Comparison of ENCODE assay signal across 9 mouse cellular contexts in genomic region chr17:34795633-34796032, GRCm38 (mm10). TPM values are rescaled to one million over a fixed set of nuclear protein-coding genes. Genes with fewer than 3 reads are reported as not detected.
DNase-seq lines count a peak whose midpoint lies in the region; ATAC-seq and TF ChIP-seq lines count a peak whose summit lies in the region.
"Had no signal": no experiment of that assay in that cellular context is flagged by ENCODE, and none has a peak within 500 bp of the region (broad histone marks: within the 10 kb centered on the region; RNA-seq: fewer than 3 reads in every experiment).

No protein-coding gene starts in this region.

- WGBS in hindbrain, postnatal 0 days = 61% methylated on average over 9 of the region's 9 CpGs
- WGBS in hindbrain, embryonic 12.5 days = 68% methylated on average over 9 of the region's 9 CpGs

- no peak overlapping the region for H3K27ac ChIP-seq in hindbrain, postnatal 0 days
- H3K27ac ChIP-seq in hindbrain, embryonic 12.5 days = no peak overlapping the region

- H3K4me1 ChIP-seq in hindbrain, postnatal 0 days (ENCODE audit: insufficient read depth, low read length) = no peaks in the 10 kb centered on the region
- H3K4me1 ChIP-seq in hindbrain, embryonic 12.5 days = no peaks in the 10 kb centered on the region

- no peak overlapping the region for H3K9ac ChIP-seq in hindbrain, postnatal 0 days (replicated peaks; ENCODE audit: low read length)
- no peak overlapping the region for H3K9ac ChIP-seq in hindbrain, embryonic 12.5 days

- no peaks in the 10 kb centered on the region for H3K9me3 ChIP-seq in hindbrain, postnatal 0 days (ENCODE audit: low read length)
- H3K9me3 ChIP-seq in hindbrain, embryonic 12.5 days (replicated peaks) = no peaks in the 10 kb centered on the region

- no peaks in the 10 kb centered on the region for H3K27me3 ChIP-seq in hindbrain, postnatal 0 days (ENCODE audit: insufficient read depth, low read length)
- H3K27me3 ChIP-seq in hindbrain, embryonic 12.5 days = no peaks in the 10 kb centered on the region

- no peak overlapping the region for H3K4me3 ChIP-seq in hindbrain, postnatal 0 days (ENCODE audit: low read length)
- no peak overlapping the region for H3K4me3 ChIP-seq in hindbrain, embryonic 12.5 days

- no peaks in the 10 kb centered on the region for H3K36me3 ChIP-seq in hindbrain, postnatal 0 days (ENCODE audit: insufficient read depth, low read length)
- H3K36me3 ChIP-seq in hindbrain, embryonic 12.5 days = no peaks in the 10 kb centered on the region

- DNase-seq in hindbrain, postnatal 0 days (ENCODE audit: low spot score) = peak; percentile 24
- peak; percentile 25 for DNase-seq in 3134 (ENCODE audit: extremely low read depth, insufficient read length, low spot score)
- DNase-seq in Muller cell, postnatal 12 days (ENCODE audit: inconsistent ontology term) = peak; percentile 2
- DNase-seq in cerebellum, adult 9-11 months = peak; percentile 32
- DNase-seq in heart, postnatal 4 days = peak; percentile 72
- DNase-seq in yolk sac, embryonic 10.5 days (ENCODE audit: low spot score) = no peak

- no peak overlapping the region for H3K4me2 ChIP-seq in hindbrain, postnatal 0 days (ENCODE audit: low read depth, low read length)
- no peak overlapping the region for H3K4me2 ChIP-seq in hindbrain, embryonic 12.5 days (replicated peaks)

- ATAC-seq in hindbrain, postnatal 0 days = no peak; the same call in 1 of the 2 replicates
- no peak for ATAC-seq in hindbrain, embryonic 12.5 days (ENCODE audit: low FRiP score)
- peak; percentile 61 for ATAC-seq in megakaryocyte progenitor cell, adult 5-6 weeks (replicated peaks; ENCODE audit: poor library complexity)

- TF ChIP-seq CTCF in hindbrain, postnatal 0 days (IDR thresholded peaks at IDR 0.05; ENCODE audit: low read depth) = peak; percentile 60

RNA-seq across cellular contexts. Expression of gene Cyp21a1, which starts 8.7 kb away (rescaled TPM):
- not detected in 2 replicates for total RNA-seq in hindbrain, postnatal 0 days (2014; rRNA removed)
- not detected in 2 replicates for polyA plus RNA-seq in hindbrain, postnatal 0 days (2015; fragmentation: Nextera tagmentation; extraction: Ambion mirVana)
- not detected in 2 replicates for polyA plus RNA-seq in hindbrain, embryonic 12.5 days (2016; fragmentation: Nextera tagmentation; extraction: Ambion mirVana)
- total RNA-seq in heart, postnatal 4 days (2021) = not detected
- not detected in 2 replicates for total RNA-seq in megakaryocyte progenitor cell, adult 5-6 weeks (2015)
- total RNA-seq in megakaryocyte progenitor cell, adult 5-6 weeks (2017) = not detected in 2 replicates
- polyA plus RNA-seq: neural tube, embryonic 11.5 days had no signal

RNA-seq across cellular contexts. Expression of gene Stk19, which starts 41.1 kb away (rescaled TPM):
- total RNA-seq in hindbrain, postnatal 0 days (2014; rRNA removed) = 17.5 and 29.6 TPM in 2 replicates
- 45.5 and 46.5 TPM in 2 replicates for polyA plus RNA-seq in hindbrain, postnatal 0 days (2015; fragmentation: Nextera tagmentation; extraction: Ambion mirVana)
- 25.0 and 26.7 TPM in 2 replicates for polyA plus RNA-seq in hindbrain, embryonic 12.5 days (2016; fragmentation: Nextera tagmentation; extraction: Ambion mirVana)
- 10 to 100 TPM; 13.6 to 16.2 TPM for total RNA-seq in heart, postnatal 4 days (2021)
- total RNA-seq in megakaryocyte progenitor cell, adult 5-6 weeks (2015) = 19.6 and 27.3 TPM in 2 replicates
- 17.0 and 31.8 TPM in 2 replicates for total RNA-seq in megakaryocyte progenitor cell, adult 5-6 weeks (2017)

RNA-seq across cellular contexts. Expression of gene Dxo, which starts 41.2 kb away (rescaled TPM):
- total RNA-seq in hindbrain, postnatal 0 days (2014; rRNA removed) = 36.4 and 48.9 TPM in 2 replicates
- 47.6 and 53.8 TPM in 2 replicates for polyA plus RNA-seq in hindbrain, postnatal 0 days (2015; fragmentation: Nextera tagmentation; extraction: Ambion mirVana)
- 62.5 and 70.2 TPM in 2 replicates for polyA plus RNA-seq in hindbrain, embryonic 12.5 days (2016; fragmentation: Nextera tagmentation; extraction: Ambion mirVana)
- total RNA-seq in heart, postnatal 4 days (2021) = 10 to 100 TPM; 21.4 to 23.0 TPM
- total RNA-seq in megakaryocyte progenitor cell, adult 5-6 weeks (2015) = 20.2 and 33.2 TPM in 2 replicates
- 18.8 and 28.9 TPM in 2 replicates for total RNA-seq in megakaryocyte progenitor cell, adult 5-6 weeks (2017)

RNA-seq across cellular contexts. Expression of gene C4b, which starts 52.0 kb away (rescaled TPM):
- total RNA-seq in hindbrain, postnatal 0 days (2014; rRNA removed) = 1.0 and 1.9 TPM in 2 replicates
- 0.86 and 1.1 TPM in 2 replicates for polyA plus RNA-seq in hindbrain, postnatal 0 days (2015; fragmentation: Nextera tagmentation; extraction: Ambion mirVana)
- not detected in 2 replicates for polyA plus RNA-seq in hindbrain, embryonic 12.5 days (2016; fragmentation: Nextera tagmentation; extraction: Ambion mirVana)
- 1 to 10 TPM; 5.0 to 5.5 TPM for total RNA-seq in heart, postnatal 4 days (2021)
- 0.12 and 0.27 TPM in 2 replicates for total RNA-seq in megakaryocyte progenitor cell, adult 5-6 weeks (2015)
- 0.03 and 0.12 TPM in 2 replicates for total RNA-seq in megakaryocyte progenitor cell, adult 5-6 weeks (2017)
- polyA plus RNA-seq: neural tube, embryonic 11.5 days had no signal

RNA-seq across cellular contexts. Expression of gene Skiv2l, which starts 54.4 kb away (rescaled TPM):
- total RNA-seq in hindbrain, postnatal 0 days (2014; rRNA removed) = 98.1 and 100 TPM in 2 replicates
- polyA plus RNA-seq in hindbrain, postnatal 0 days (2015; fragmentation: Nextera tagmentation; extraction: Ambion mirVana) = 43.8 and 44.5 TPM in 2 replicates
- polyA plus RNA-seq in hindbrain, embryonic 12.5 days (2016; fragmentation: Nextera tagmentation; extraction: Ambion mirVana) = 64.9 and 65.8 TPM in 2 replicates
- 10 to 100 TPM; 27.4 to 27.9 TPM for total RNA-seq in heart, postnatal 4 days (2021)
- total RNA-seq in megakaryocyte progenitor cell, adult 5-6 weeks (2015) = 10.2 and 12.8 TPM in 2 replicates
- total RNA-seq in megakaryocyte progenitor cell, adult 5-6 weeks (2017) = 31.2 and 35.7 TPM in 2 replicates
